Mouse (Mus musculus) colon, adult 2 months (tissue): ENCODE data around the gene Ces4a. TPM values are rescaled to one million over a fixed set of nuclear protein-coding genes. Genes with fewer than 3 reads are reported as not detected.

Experiments
- polyA plus RNA-seq: library from polyadenylated mRNA; depleted of rRNA; stranded (reverse); fragments of >200 nt; gene quantifications from 2 replicates; pipeline ENCODE4 v1.2.3, GENCODE M21; 2012; rRNA removed

The Ces4a gene
- polyA plus RNA-seq: not detected in 2 replicates

DNA sequence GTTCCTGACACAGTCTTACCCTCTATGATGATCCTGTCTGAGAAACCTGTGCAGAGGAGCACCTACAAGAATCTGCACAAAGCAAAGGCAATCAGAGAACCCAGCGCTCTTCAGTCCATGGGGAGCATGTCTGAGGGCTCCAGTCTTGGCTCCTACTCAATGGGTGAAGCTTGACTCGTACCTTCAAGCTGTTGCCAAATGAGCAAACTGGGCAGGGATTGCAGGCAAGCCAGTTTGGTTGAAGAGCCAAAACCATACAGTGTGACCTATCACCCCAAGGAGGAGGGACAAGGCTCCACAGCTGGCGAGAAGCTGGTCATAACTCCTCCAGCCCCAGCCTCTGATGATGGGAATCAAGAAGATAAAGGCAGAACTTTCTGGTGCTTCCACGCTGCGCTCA, at the start of gene Ces4a:
Gene Ces4a (plus strand): TSS at position 292 of the 400 bp plus-strand sequence.

GRCm38 (mm10) chr8:105083449-105084050, 48.0 kb upstream of the Ces4a start, which contains the start of gene Ces3b:
Ces3b (plus strand) TSS chr8:105083753.

GRCm38 (mm10) chr8:105170381-105171115, 38.9 kb downstream of the Ces4a start, which contains the start of gene Cbfb:
Cbfb (plus strand) TSS chr8:105170674.

Other genes starting within 250 kb of the Ces4a start
- gene Ces2e, start 205.5 kb upstream of the Ces4a start, polyA plus RNA-seq: 130 and 172 TPM in 2 replicates
- gene Ces2f, start 184.4 kb upstream of the Ces4a start, polyA plus RNA-seq: 0.15 and 0.16 TPM in 2 replicates
- 7.1 and 11.1 TPM in 2 replicates for gene Ces2g, start 170.1 kb upstream of the Ces4a start, polyA plus RNA-seq
- gene Ces2h, start 130.9 kb upstream of the Ces4a start, polyA plus RNA-seq: 0.15 and 0.19 TPM in 2 replicates
- not detected in 2 replicates for gene Ces3a, start 83.2 kb upstream of the Ces4a start, polyA plus RNA-seq
- gene Ces3b, start 48.0 kb upstream of the Ces4a start, polyA plus RNA-seq: 0.07 TPM in 1 of 2 replicates, not detected in the other
- 6.9 and 10.0 TPM in 2 replicates for gene Cbfb, start 38.9 kb downstream of the Ces4a start, polyA plus RNA-seq
- gene D230025D16Rik, start 93.3 kb downstream of the Ces4a start, polyA plus RNA-seq: 14.8 and 16.9 TPM in 2 replicates
- 35.2 and 44.8 TPM in 2 replicates for gene B3gnt9, start 123.4 kb downstream of the Ces4a start, polyA plus RNA-seq
- 129 and 138 TPM in 2 replicates for gene Tradd, start 132.8 kb downstream of the Ces4a start, polyA plus RNA-seq
- gene Fbxl8, start 132.8 kb downstream of the Ces4a start, polyA plus RNA-seq: 32.7 and 38.4 TPM in 2 replicates
- gene Hsf4, start 138.0 kb downstream of the Ces4a start, polyA plus RNA-seq: 2.5 and 2.8 TPM in 2 replicates
- gene Nol3, start 144.3 kb downstream of the Ces4a start, polyA plus RNA-seq: 3.5 and 4.6 TPM in 2 replicates
- 4.0 TPM in 2 replicates for gene 4931428F04Rik, start 158.1 kb downstream of the Ces4a start, polyA plus RNA-seq
- 2.5 and 4.1 TPM in 2 replicates for gene Exoc3l, start 164.3 kb downstream of the Ces4a start, polyA plus RNA-seq
- 125 and 134 TPM in 2 replicates for gene E2f4, start 165.9 kb downstream of the Ces4a start, polyA plus RNA-seq
- gene Elmo3, start 173.8 kb downstream of the Ces4a start, polyA plus RNA-seq: 87.8 and 103 TPM in 2 replicates
- 7.6 and 9.6 TPM in 2 replicates for gene Lrrc29, start 194.5 kb downstream of the Ces4a start, polyA plus RNA-seq
- gene Tmem208, start 194.6 kb downstream of the Ces4a start, polyA plus RNA-seq: 89.6 and 121 TPM in 2 replicates
- 40.7 and 41.1 TPM in 2 replicates for gene Fhod1, start 216.2 kb downstream of the Ces4a start, polyA plus RNA-seq
- 9.1 and 11.1 TPM in 2 replicates for gene Slc9a5, start 217.0 kb downstream of the Ces4a start, polyA plus RNA-seq
- gene Plekhg4, start 241.5 kb downstream of the Ces4a start, polyA plus RNA-seq: 0.37 and 0.56 TPM in 2 replicates